8 mouse cellular contexts compared by ENCODE assay signal in genomic region chr15:102246866-102247251, GRCm38 (mm10). TPM values are rescaled to one million over a fixed set of nuclear protein-coding genes. Genes with fewer than 3 reads are reported as not detected.
DNase-seq lines count a peak whose midpoint lies in the region; ATAC-seq and TF ChIP-seq lines count a peak whose summit lies in the region.

No protein-coding gene starts in this region.

- H3K4me1 ChIP-seq in embryonic facial prominence, embryonic 13.5 days: peaks cover 82% of the 10 kb centered on the region
- H3K4me1 ChIP-seq in limb, embryonic 15.5 days: peaks cover 83% of the 10 kb centered on the region
- peaks cover 8% of the 10 kb centered on the region; the same call in 1 of the 2 replicates for H3K4me1 ChIP-seq in midbrain, postnatal 0 days (ENCODE audit: insufficient read depth, low read length)

- peak overlapping the region; percentile 94 for H3K4me2 ChIP-seq in embryonic facial prominence, embryonic 13.5 days
- H3K4me2 ChIP-seq in limb, embryonic 15.5 days: peak overlapping the region; percentile 85
- H3K4me2 ChIP-seq in midbrain, postnatal 0 days (ENCODE audit: low read depth, low read length, poor library complexity, severe bottlenecking): peak overlapping the region; percentile 93

- peak overlapping the region; percentile 58 for H3K4me3 ChIP-seq in embryonic facial prominence, embryonic 13.5 days
- H3K4me3 ChIP-seq in limb, embryonic 15.5 days: peak overlapping the region; percentile 58
- H3K4me3 ChIP-seq in midbrain, postnatal 0 days (ENCODE audit: low read depth, low read length): peak overlapping the region; percentile 50

- H3K27ac ChIP-seq in embryonic facial prominence, embryonic 13.5 days: peak overlapping the region; percentile 99
- H3K27ac ChIP-seq in limb, embryonic 15.5 days: peak overlapping the region; percentile 99
- H3K27ac ChIP-seq in midbrain, postnatal 0 days (ENCODE audit: low read depth, low read length): peak overlapping the region; percentile 59

- peak; percentile 40 for ATAC-seq in embryonic facial prominence, embryonic 13.5 days (ENCODE audit: insufficient number of reproducible peaks, insufficient read depth, low FRiP score, low TSS enrichment, low read depth)
- ATAC-seq in limb, embryonic 15.5 days (ENCODE audit: insufficient number of reproducible peaks, low FRiP score, low TSS enrichment, low read depth): peak; percentile 64
- ATAC-seq in midbrain, postnatal 0 days (ENCODE audit: low FRiP score): peak; percentile 78

- no peaks in the 10 kb centered on the region for H3K27me3 ChIP-seq in embryonic facial prominence, embryonic 13.5 days
- no peaks in the 10 kb centered on the region for H3K27me3 ChIP-seq in limb, embryonic 15.5 days
- peaks cover 25% of the 10 kb centered on the region for H3K27me3 ChIP-seq in midbrain, postnatal 0 days (ENCODE audit: insufficient read depth, low read length)

- 0% methylated on average over 32 of the region's 35 CpGs for WGBS in embryonic facial prominence, embryonic 13.5 days
- WGBS in limb, embryonic 15.5 days: 1% methylated on average over 30 of the region's 35 CpGs
- WGBS in midbrain, postnatal 0 days: 0% methylated on average over 31 of the region's 35 CpGs

- H3K9me3 ChIP-seq in embryonic facial prominence, embryonic 13.5 days: no peaks in the 10 kb centered on the region
- no peaks in the 10 kb centered on the region for H3K9me3 ChIP-seq in limb, embryonic 15.5 days
- no peaks in the 10 kb centered on the region for H3K9me3 ChIP-seq in midbrain, postnatal 0 days (ENCODE audit: low read length)

- peak overlapping the region; percentile 77 for H3K9ac ChIP-seq in embryonic facial prominence, embryonic 13.5 days
- H3K9ac ChIP-seq in limb, embryonic 15.5 days: peak overlapping the region; percentile 18; the same call in 1 of the 2 replicates
- peak overlapping the region; percentile 69 for H3K9ac ChIP-seq in midbrain, postnatal 0 days (replicated peaks; ENCODE audit: low read length, poor library complexity, severe bottlenecking)

- H3K36me3 ChIP-seq in embryonic facial prominence, embryonic 13.5 days: peaks cover 27% of the 10 kb centered on the region
- peaks cover 20% of the 10 kb centered on the region for H3K36me3 ChIP-seq in limb, embryonic 15.5 days
- no peaks in the 10 kb centered on the region for H3K36me3 ChIP-seq in midbrain, postnatal 0 days (ENCODE audit: insufficient read depth, low read length)

- DNase-seq in A20 (ENCODE audit: low read depth, low spot score): peak; percentile 78
- peak; percentile 96 for DNase-seq in adrenal gland, postnatal 25 days
- DNase-seq in heart, adult 9 months (ENCODE audit: low spot score in 2 of 2): peak; percentile 98
- DNase-seq in kidney, adult 9 months: peak; percentile 98
- peak; percentile 94 for DNase-seq in midbrain, postnatal 0 days (ENCODE audit: low spot score)
- peak; percentile 68 to 76 for DNase-seq in spleen, postnatal 36 days (ENCODE audit: low spot score in 2 of 2)

- no peak for TF ChIP-seq CTCF in midbrain, postnatal 0 days (IDR thresholded peaks at IDR 0.05)

RNA-seq across cellular contexts. Expression of gene Rarg, which starts 10.5 kb away (rescaled TPM):
- total RNA-seq in adrenal gland, postnatal 25 days (2021): 21.5 and 25.7 TPM in 2 replicates
- 135 and 143 TPM in 2 replicates for polyA plus RNA-seq in embryonic facial prominence, embryonic 13.5 days (2015; fragmentation: Nextera tagmentation; extraction: Ambion mirVana)
- polyA plus RNA-seq in limb, embryonic 15.5 days (2015; fragmentation: Nextera tagmentation; extraction: Ambion mirVana): 120 and 128 TPM in 2 replicates
- total RNA-seq in midbrain, postnatal 0 days (2014; rRNA removed): 4.4 and 12.6 TPM in 2 replicates
- polyA plus RNA-seq in midbrain, postnatal 0 days (2015; fragmentation: Nextera tagmentation; extraction: Ambion mirVana): 3.9 and 4.2 TPM in 2 replicates

RNA-seq across cellular contexts. Expression of gene Itgb7, which starts 15.1 kb away (rescaled TPM):
- 1.5 and 2.0 TPM in 2 replicates for total RNA-seq in adrenal gland, postnatal 25 days (2021)
- 3.0 and 3.3 TPM in 2 replicates for polyA plus RNA-seq in embryonic facial prominence, embryonic 13.5 days (2015; fragmentation: Nextera tagmentation; extraction: Ambion mirVana)
- polyA plus RNA-seq in limb, embryonic 15.5 days (2015; fragmentation: Nextera tagmentation; extraction: Ambion mirVana): 6.3 and 6.6 TPM in 2 replicates
- total RNA-seq in midbrain, postnatal 0 days (2014; rRNA removed): 0.88 and 1.5 TPM in 2 replicates
- polyA plus RNA-seq in midbrain, postnatal 0 days (2015; fragmentation: Nextera tagmentation; extraction: Ambion mirVana): 1.1 and 1.2 TPM in 2 replicates

RNA-seq across cellular contexts. Expression of gene Gm9918, which starts 23.5 kb away (rescaled TPM):
- total RNA-seq in adrenal gland, postnatal 25 days (2021): 0.15 TPM in 1 of 2 replicates, not detected in the other
- 1.9 and 2.3 TPM in 2 replicates for polyA plus RNA-seq in embryonic facial prominence, embryonic 13.5 days (2015; fragmentation: Nextera tagmentation; extraction: Ambion mirVana)
- polyA plus RNA-seq in limb, embryonic 15.5 days (2015; fragmentation: Nextera tagmentation; extraction: Ambion mirVana): 0.79 and 0.83 TPM in 2 replicates
- total RNA-seq in midbrain, postnatal 0 days (2014; rRNA removed): not detected in 2 replicates
- not detected in 2 replicates for polyA plus RNA-seq in midbrain, postnatal 0 days (2015; fragmentation: Nextera tagmentation; extraction: Ambion mirVana)

RNA-seq across cellular contexts. Expression of gene Mfsd5, which starts 32.4 kb away (rescaled TPM):
- 36.3 and 36.7 TPM in 2 replicates for total RNA-seq in adrenal gland, postnatal 25 days (2021)
- 60.3 and 67.3 TPM in 2 replicates for polyA plus RNA-seq in embryonic facial prominence, embryonic 13.5 days (2015; fragmentation: Nextera tagmentation; extraction: Ambion mirVana)
- 100.0 and 103 TPM in 2 replicates for polyA plus RNA-seq in limb, embryonic 15.5 days (2015; fragmentation: Nextera tagmentation; extraction: Ambion mirVana)
- 43.3 and 59.3 TPM in 2 replicates for total RNA-seq in midbrain, postnatal 0 days (2014; rRNA removed)
- 63.5 and 67.3 TPM in 2 replicates for polyA plus RNA-seq in midbrain, postnatal 0 days (2015; fragmentation: Nextera tagmentation; extraction: Ambion mirVana)

RNA-seq across cellular contexts. Expression of gene Csad, which starts 42.3 kb away (rescaled TPM):
- total RNA-seq in adrenal gland, postnatal 25 days (2021): 76.1 and 76.8 TPM in 2 replicates
- polyA plus RNA-seq in embryonic facial prominence, embryonic 13.5 days (2015; fragmentation: Nextera tagmentation; extraction: Ambion mirVana): 89.6 and 102 TPM in 2 replicates
- 80.3 and 81.8 TPM in 2 replicates for polyA plus RNA-seq in limb, embryonic 15.5 days (2015; fragmentation: Nextera tagmentation; extraction: Ambion mirVana)
- 30.3 and 47.5 TPM in 2 replicates for total RNA-seq in midbrain, postnatal 0 days (2014; rRNA removed)
- polyA plus RNA-seq in midbrain, postnatal 0 days (2015; fragmentation: Nextera tagmentation; extraction: Ambion mirVana): 32.8 and 34.6 TPM in 2 replicates

Comparison
In these comparisons a context has a peak if more than half of its experiments do, and no peak if none do; other contexts are left out.
1. Peak in every context shown above with its lines: DNase-seq, ATAC-seq, H3K4me3 ChIP-seq and H3K27ac ChIP-seq.
2. H3K9ac ChIP-seq: peak in every context shown above with its lines; median percentile 77 in embryonic facial prominence, embryonic 13.5 days; 69 in midbrain, postnatal 0 days; 18 in limb, embryonic 15.5 days.
3. RNA of gene Rarg, which starts 10.5 kb away (polyA plus RNA-seq): 135 to 143 TPM in embryonic facial prominence, embryonic 13.5 days and 120 to 128 TPM in limb, embryonic 15.5 days; 3.9 to 4.2 TPM in midbrain, postnatal 0 days; every median in the first group is over 10 times any median in the second.